Mouse (Mus musculus) kidney, postnatal 10 days (tissue): ENCODE measurements around the gene Xcl1.

Experiments
- DNase-seq: peaks from one replicate; pipeline ENCODE4 v3.0.0; 2021; ENCODE audit warnings: mixed read lengths

Gene Xcl1

GRCm38 (mm10) chr1:164900226-164900625 lies 35.1 kb downstream of the Xcl1 start:
- DNase-seq = no peak

- DNase-seq = peak; percentile 78
Measured at GRCm38 (mm10) chr1:164899506-164899905, 35.8 kb downstream of the Xcl1 start.

GRCm38 (mm10) chr1:164898846-164899351 lies 36.4 kb downstream of the Xcl1 start:
- peak; percentile 90 for DNase-seq

GRCm38 (mm10) chr1:164897163-164897817 lies 38.0 kb downstream of the Xcl1 start:
- DNase-seq = no peak

GRCm38 (mm10) chr1:164896211-164897145 lies 38.8 kb downstream of the Xcl1 start:
- peak; percentile 61 for DNase-seq

GRCm38 (mm10) chr1:164895806-164896205 lies 39.5 kb downstream of the Xcl1 start:
- DNase-seq = peak; percentile 17

GRCm38 (mm10) chr1:164890366-164890765 lies 45.0 kb downstream of the Xcl1 start:
- peak; percentile 37 for DNase-seq

- DNase-seq = no peak
Measured at GRCm38 (mm10) chr1:164888563-164888962, 46.8 kb downstream of the Xcl1 start.

- no peak for DNase-seq
Measured at GRCm38 (mm10) chr1:164887775-164888174, 47.6 kb downstream of the Xcl1 start.

GRCm38 (mm10) chr1:164881891-164882290 lies 53.4 kb downstream of the Xcl1 start:
- DNase-seq = no peak
